Mouse (Mus musculus) stomach, embryonic 15.5 days (tissue): Measurements from ENCODE around the gene Zfp825. TPM values are rescaled to one million over a fixed set of nuclear protein-coding genes. Genes with fewer than 3 reads are reported as not detected.
"Not testable (repeated sequence)": the region's sequence is repeated elsewhere in the genome, so short reads cannot be mapped to it uniquely, and the experiment has no call there.

Source experiments
- ATAC-seq: fragments of 200-750 bp; cut with Nextera tagmentation; 2 replicates; pipeline ENCODE4 v1.8.0; 2017; ENCODE audit warnings: low read depth, moderate number of reproducible peaks, moderate TSS enrichment; ENCODE audit not compliant: insufficient read depth, low FRiP score
- H3K27ac ChIP-seq: fragments of 300-500 bp; sonication (generic); 2 replicates; pipeline ENCODE4 v1.5.1; 2015; ENCODE audit warnings: mild to moderate bottlenecking, inconsistent platforms
- H3K27me3 ChIP-seq: fragments of 300-500 bp; sonication (generic); replicated peaks from 2 replicates; pipeline ENCODE4 v1.6.1; 2015; ENCODE audit warnings: inconsistent platforms
- H3K36me3 ChIP-seq: fragments of 300-500 bp; sonication (generic); 2 replicates; pipeline ENCODE4 v1.6.1; 2015; ENCODE audit warnings: inconsistent platforms
- H3K4me1 ChIP-seq: fragments of 300-500 bp; sonication (generic); 2 replicates; pipeline ENCODE4 v1.6.1; 2015; ENCODE audit warnings: inconsistent platforms
- H3K4me2 ChIP-seq: fragments of 300-500 bp; sonication (generic); 2 replicates; pipeline ENCODE4 v1.6.1; 2015; ENCODE audit warnings: mild to moderate bottlenecking, inconsistent platforms
- H3K4me3 ChIP-seq: fragments of 300-500 bp; sonication (generic); replicated peaks from 2 replicates; pipeline ENCODE4 v1.5.1; 2015; ENCODE audit warnings: inconsistent platforms
- H3K9ac ChIP-seq: fragments of 300-500 bp; sonication (generic); 2 replicates; pipeline ENCODE4 v1.6.1; 2015; ENCODE audit warnings: inconsistent platforms
- H3K9me3 ChIP-seq: fragments of 300-500 bp; sonication (generic); 2 replicates; pipeline ENCODE4 v1.6.1; 2016; ENCODE audit warnings: inconsistent platforms
- WGBS: fragments of 180-500 bp; shearing (Covaris S2); methylation state at CpG from one replicate; pipeline ENCODE4 v1.1.7; 2015; 5-methylcytosine and 5-hydroxymethylcytosine counted together
- polyA plus RNA-seq: library from polyadenylated mRNA; unstranded; fragments of >200 nt; fragmentation: Nextera tagmentation; extraction: Ambion mirVana; gene quantifications from 2 replicates; pipeline ENCODE4 v1.2.1, GENCODE M21; 2015

The Zfp825 gene
- polyA plus RNA-seq, result 19.3 and 19.5 TPM in 2 replicates

GRCm38 (mm10) chr13:74493911-74494679 is at the start of gene Zfp825:
TSS of gene Zfp825 (minus strand) at chr13:74493992.
- Histone ChIP-seq H3K4me2 (peak within 1 kb of the TSS; percentile 86), H3K27ac (peak within 1 kb of the TSS; percentile 93), H3K36me3 (no peaks in the 10 kb centered on the region), H3K27me3 (no peaks in the 10 kb centered on the region), H3K4me1 (no peaks in the 10 kb centered on the region), H3K4me3 (peak within 1 kb of the TSS; percentile 64), H3K9ac (peak within 1 kb of the TSS; percentile 56), H3K9me3 (no peaks in the 10 kb centered on the region)
- peak; percentile 96 for ATAC-seq
- WGBS, result under 1% methylated on average over 23 of the region's 23 CpGs

GRCm38 (mm10) chr13:74535418-74535817 is 41.6 kb upstream of the Zfp825 start:
- H3K4me1 ChIP-seq, H3K36me3 ChIP-seq, H3K9ac ChIP-seq, H3K4me3 ChIP-seq, H3K9me3 ChIP-seq, H3K27me3 ChIP-seq, ATAC-seq, H3K27ac ChIP-seq, H3K4me2 ChIP-seq: not testable (repeated sequence)
- 89% methylated on average over 3 of the region's 3 CpGs for WGBS

DNA sequence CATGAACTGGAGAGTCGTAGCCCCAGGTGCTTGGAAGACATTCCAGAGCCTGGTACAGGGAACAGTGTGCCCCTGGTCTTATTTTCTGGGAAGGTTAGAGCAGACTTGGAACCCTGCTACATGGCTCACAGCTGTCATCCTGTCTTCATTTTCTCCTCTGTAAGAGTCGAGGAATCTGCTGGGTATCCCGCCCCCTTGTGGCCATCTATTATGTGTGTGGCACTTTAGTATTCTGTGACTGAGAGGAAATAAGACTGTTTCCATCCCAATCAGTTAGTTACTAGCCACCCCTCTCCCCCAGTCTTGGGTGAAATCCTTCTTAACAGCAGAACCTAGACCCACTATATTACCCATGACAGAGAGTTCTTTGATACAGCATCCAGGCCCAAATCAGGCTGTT is 41.1 kb upstream of the Zfp825 start:
- H3K9ac ChIP-seq, H3K27ac ChIP-seq, ATAC-seq, H3K4me2 ChIP-seq, H3K4me3 ChIP-seq, H3K36me3 ChIP-seq, H3K9me3 ChIP-seq, H3K27me3 ChIP-seq, H3K4me1 ChIP-seq: not testable (repeated sequence)
- WGBS, result 16% methylated on average over 3 of the region's 3 CpGs

GRCm38 (mm10) chr13:74534096-74534495 is 40.3 kb upstream of the Zfp825 start:
- no peaks in the 10 kb centered on the region for H3K36me3 ChIP-seq
- H3K4me2 ChIP-seq, result no peak overlapping the region
- no peaks in the 10 kb centered on the region for H3K9me3 ChIP-seq
- ATAC-seq, result no peak
- H3K27me3 ChIP-seq, result no peaks in the 10 kb centered on the region
- H3K9ac ChIP-seq, result no peak overlapping the region
- H3K4me3 ChIP-seq, result no peak overlapping the region
- whole genome bisulfite sequencing, result 91% methylated on average over 15 of the region's 15 CpGs
- no peak overlapping the region for H3K27ac ChIP-seq
- H3K4me1 ChIP-seq, result no peaks in the 10 kb centered on the region

DNA sequence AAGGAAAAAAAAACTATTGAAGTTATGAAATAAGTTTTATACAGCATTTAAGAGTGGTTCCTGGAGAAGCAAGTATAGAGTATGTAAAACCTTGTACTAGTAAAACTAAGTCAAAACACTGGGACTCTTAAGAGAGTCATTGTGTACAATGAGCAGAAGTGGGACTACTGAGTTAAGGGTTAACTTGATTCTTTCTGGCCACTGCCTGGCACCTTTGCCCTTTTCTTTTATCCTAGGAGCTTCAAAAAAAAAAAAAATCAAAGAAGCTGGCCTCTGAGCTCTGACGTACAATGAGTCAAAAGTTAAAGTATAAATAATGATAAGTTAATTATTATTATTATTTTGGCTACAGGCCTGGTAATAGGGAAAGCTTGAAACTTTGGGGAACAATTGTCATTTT is 37.5 kb upstream of the Zfp825 start:
- H3K4me2 ChIP-seq, ATAC-seq, H3K4me3 ChIP-seq, H3K27me3 ChIP-seq, H3K36me3 ChIP-seq, H3K27ac ChIP-seq, H3K4me1 ChIP-seq, H3K9ac ChIP-seq, H3K9me3 ChIP-seq: not testable (repeated sequence)
- WGBS, result 5% methylated on average over 1 of the region's 1 CpGs

- H3K27ac ChIP-seq, H3K9me3 ChIP-seq, H3K4me1 ChIP-seq, H3K36me3 ChIP-seq, H3K27me3 ChIP-seq, H3K4me2 ChIP-seq, H3K9ac ChIP-seq, H3K4me3 ChIP-seq: not testable (repeated sequence)
- 8% methylated on average over 1 of the region's 1 CpGs for WGBS
- peak; percentile 63; the same call in 1 of the 2 replicates for ATAC-seq
These were observed 35.6 kb upstream of the Zfp825 start for GRCm38 (mm10) chr13:74529372-74529715.

GRCm38 (mm10) chr13:74528519-74529371 is 35.0 kb upstream of the Zfp825 start:
- not testable (repeated sequence) for H3K4me1 ChIP-seq, H3K36me3 ChIP-seq, H3K4me3 ChIP-seq, H3K27me3 ChIP-seq, H3K4me2 ChIP-seq, H3K9ac ChIP-seq, H3K9me3 ChIP-seq, H3K27ac ChIP-seq
- ATAC-seq, result peak; percentile 71; the same call in 1 of the 2 replicates

- no peaks in the 10 kb centered on the region for H3K36me3 ChIP-seq
- H3K4me2 ChIP-seq, result peak overlapping the region; percentile 69
- peak overlapping the region; percentile 93 for H3K27ac ChIP-seq
- H3K9me3 ChIP-seq, result no peaks in the 10 kb centered on the region
- H3K4me3 ChIP-seq, result peak overlapping the region; percentile 53
- peak; percentile 96 for ATAC-seq
- no peaks in the 10 kb centered on the region for H3K4me1 ChIP-seq
- H3K9ac ChIP-seq, result no peak overlapping the region
- H3K27me3 ChIP-seq, result no peaks in the 10 kb centered on the region
- WGBS, result 2% methylated on average over 15 of the region's 15 CpGs
These were observed 28.9 kb upstream of the Zfp825 start for GRCm38 (mm10) chr13:74522481-74523237.

DNA sequence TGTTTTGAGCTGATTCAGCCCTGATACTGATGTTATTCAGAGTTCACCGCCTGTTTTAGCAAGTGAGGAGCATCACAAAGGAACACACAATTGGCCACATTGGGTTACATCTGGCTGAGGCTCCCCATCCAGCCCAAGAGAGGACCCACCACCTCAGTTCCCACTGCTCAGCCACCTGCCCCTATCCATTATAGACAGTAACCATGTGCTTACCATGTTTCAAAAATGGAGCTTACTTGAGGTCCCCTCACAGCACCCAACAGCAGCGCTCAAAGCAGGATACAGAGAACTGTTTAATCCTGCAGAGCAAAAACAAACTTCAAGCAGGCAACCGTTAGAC is 28.3 kb upstream of the Zfp825 start:
- 1% methylated on average over 3 of the region's 3 CpGs for WGBS
- Histone ChIP-seq H3K4me3 (peak overlapping the region; percentile 53), H3K4me2 (peak overlapping the region; percentile 69), H3K27ac (peak overlapping the region; percentile 93; the same call in 1 of the 2 replicates)
- ATAC-seq, H3K9ac ChIP-seq, H3K4me1 ChIP-seq, H3K27me3 ChIP-seq, H3K36me3 ChIP-seq, H3K9me3 ChIP-seq: not testable (repeated sequence)

DNA sequence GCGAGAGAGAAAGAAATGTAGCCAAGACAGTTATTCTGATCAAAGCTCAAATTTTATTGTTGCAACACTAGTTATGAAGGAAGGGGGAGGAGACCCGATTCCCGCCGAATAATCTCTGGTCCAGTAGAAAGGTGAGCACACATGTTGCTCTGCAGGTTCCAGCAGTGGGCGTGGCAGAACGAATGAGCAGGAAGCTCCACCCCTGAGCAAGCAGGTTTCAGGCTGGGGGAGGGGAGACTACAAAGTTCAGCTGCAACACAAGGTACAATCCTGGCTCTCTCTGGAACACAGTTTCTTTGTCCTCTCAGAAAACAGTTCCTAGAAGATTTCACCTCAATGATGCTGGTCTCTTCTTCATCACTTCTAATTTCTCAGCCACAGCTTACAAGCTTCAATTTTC is 14.2 kb upstream of the Zfp825 start:
- not testable (repeated sequence) for H3K9me3 ChIP-seq, H3K9ac ChIP-seq, H3K27me3 ChIP-seq, H3K36me3 ChIP-seq, H3K4me2 ChIP-seq, ATAC-seq, H3K4me3 ChIP-seq, H3K27ac ChIP-seq, H3K4me1 ChIP-seq
- WGBS, result 73% methylated on average over 6 of the region's 6 CpGs

DNA sequence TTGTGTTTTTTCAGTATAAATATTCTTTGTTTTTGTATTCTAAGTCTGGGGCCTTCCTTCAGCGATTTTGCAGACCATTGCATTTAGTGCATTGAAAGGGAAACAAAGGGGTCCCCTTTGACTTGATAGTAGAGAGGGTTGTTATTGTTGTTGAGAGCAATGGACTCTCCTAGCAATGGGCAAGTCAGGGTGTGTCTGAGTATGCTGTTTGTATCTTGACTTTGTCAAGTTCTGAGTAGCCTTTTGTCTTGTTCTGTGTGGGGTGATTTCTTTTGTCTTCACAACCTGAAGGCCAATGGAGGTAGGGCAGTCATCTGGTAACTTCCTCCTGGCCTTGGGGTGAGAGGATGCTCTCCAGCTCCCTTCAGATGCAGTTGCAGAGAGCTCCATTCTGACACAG is 9.1 kb upstream of the Zfp825 start:
- ATAC-seq, H3K27ac ChIP-seq, H3K4me1 ChIP-seq, H3K27me3 ChIP-seq, H3K9ac ChIP-seq, H3K36me3 ChIP-seq, H3K9me3 ChIP-seq, H3K4me2 ChIP-seq, H3K4me3 ChIP-seq: not testable (repeated sequence)
- 55% methylated on average over 1 of the region's 1 CpGs for WGBS

GRCm38 (mm10) chr13:74499696-74500095 is 5.9 kb upstream of the Zfp825 start:
- WGBS, result 27% methylated on average over 1 of the region's 1 CpGs
- not testable (repeated sequence) for H3K9ac ChIP-seq

More at GRCm38 (mm10) chr13:74499696-74500095, 5.9 kb upstream of the Zfp825 start:
- not testable (repeated sequence) for H3K4me2 ChIP-seq, H3K27ac ChIP-seq, H3K36me3 ChIP-seq, H3K4me3 ChIP-seq, ATAC-seq, H3K27me3 ChIP-seq, H3K4me1 ChIP-seq, H3K9me3 ChIP-seq
